Mouse (Mus musculus) cerebellum, adult 2 months (tissue): ENCODE data around the gene Dgcr2. TPM values are rescaled to one million over a fixed set of nuclear protein-coding genes. Genes with fewer than 3 reads are reported as not detected.

ENCODE experiments used
- DNase-seq, 2 experiments: peaks; one replicate each; pipeline ENCODE4 v3.0.0; 2021
- H3K27ac ChIP-seq: fragments of 200-500 bp; 2 replicates; pipeline ENCODE4 v1.5.1; 2012; ENCODE audit warnings: low read length, control low read depth, inconsistent platforms; ENCODE audit not compliant: insufficient read depth
- H3K27me3 ChIP-seq: fragments of 200-500 bp; 2 replicates; pipeline ENCODE4 v1.6.1; 2012; ENCODE audit warnings: inconsistent platforms, mild to moderate bottlenecking, low read length, moderate library complexity; ENCODE audit not compliant: control insufficient read depth, insufficient read depth
- H3K4me1 ChIP-seq: fragments of 200-500 bp; 2 replicates; pipeline ENCODE4 v1.6.1; 2011; ENCODE audit warnings: low read length; ENCODE audit not compliant: control insufficient read depth, insufficient read depth
- H3K4me3 ChIP-seq: fragments of 200-500 bp; replicated peaks from 2 replicates; pipeline ENCODE3; 2011; ENCODE audit warnings: mild to moderate bottlenecking, low read depth, low read length, control low read depth; ENCODE audit not compliant: insufficient read depth
- CTCF ChIP-seq: fragments of 200-500 bp; IDR thresholded peaks from 2 replicates; pipeline ENCODE4 v1.5.1; 2011; ENCODE audit warnings: low read depth, mild to moderate bottlenecking, control low read depth, low read length, moderate library complexity, borderline replicate concordance; ENCODE audit not compliant: insufficient read depth
- POLR2A ChIP-seq: fragments of 200-500 bp; IDR thresholded peaks from 2 replicates; pipeline ENCODE4 v1.6.1; 2011; ENCODE audit warnings: low read length, control low read depth, borderline replicate concordance; ENCODE audit not compliant: insufficient read depth
- WGBS: fragments of 180-500 bp; shearing (Covaris S2); methylation state at CpG from one replicate; pipeline ENCODE4 v1.1.7; 2018; 5-methylcytosine and 5-hydroxymethylcytosine counted together
- polyA plus RNA-seq: library from polyadenylated mRNA; depleted of rRNA; stranded (reverse); fragments of >200 nt; gene quantifications from 2 replicates; pipeline ENCODE4 v1.2.3, GENCODE M21; 2012

The Dgcr2 gene
- polyA plus RNA-seq, 1 experiment = 145 TPM

DNA sequence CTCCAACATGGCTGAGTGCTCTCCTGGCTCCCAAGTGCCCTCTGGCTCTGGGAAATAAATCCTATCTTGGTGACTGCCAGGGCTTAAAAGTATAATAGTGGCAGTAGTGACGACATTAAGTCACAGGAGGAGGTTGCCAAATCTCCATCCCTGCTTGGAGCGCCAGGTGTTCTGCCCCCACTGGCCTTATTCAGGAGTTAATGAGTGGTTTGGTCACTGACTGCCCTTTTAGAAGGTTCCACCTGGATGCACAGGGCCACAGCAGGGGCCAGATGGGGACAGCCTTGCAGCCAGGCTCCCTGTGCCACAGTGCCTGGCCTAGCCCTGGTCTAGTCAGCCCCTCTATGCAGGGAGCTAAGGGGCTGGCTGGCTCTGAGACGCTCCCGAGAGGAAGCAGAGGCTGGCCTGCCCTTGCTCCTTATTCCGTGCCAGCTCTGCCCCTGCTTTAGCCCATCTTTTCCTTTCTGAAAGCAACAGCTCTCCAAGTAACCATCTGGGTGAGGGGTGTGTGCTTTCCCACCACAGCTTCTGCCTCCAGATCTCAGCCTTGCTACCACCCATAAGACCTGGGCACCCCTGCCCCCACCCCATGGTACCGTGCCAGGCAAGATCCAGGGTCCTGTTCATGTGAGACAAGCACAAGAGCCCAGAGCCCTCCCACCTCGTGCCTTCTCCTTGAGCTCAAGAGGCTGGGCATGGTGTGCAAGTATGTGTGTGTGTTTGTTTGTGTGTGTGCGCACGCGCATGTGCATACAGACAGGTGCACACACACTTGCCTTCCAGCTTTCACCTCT is 67.8 kb downstream of the Dgcr2 start:
- Histone ChIP-seq H3K4me1 (peaks cover 21% of the 10 kb centered on the region), H3K27me3 (no peaks in the 10 kb centered on the region), H3K4me3 (no peak overlapping the region), H3K27ac (no peak overlapping the region)
- 68% methylated on average over 10 of the region's 10 CpGs for WGBS
- TF ChIP-seq CTCF = no peak
- TF ChIP-seq POLR2A = no peak
- no peak for DNase-seq

GRCm38 (mm10) chr16:17828867-17829266 is 69.5 kb downstream of the Dgcr2 start:
- 91% methylated on average over 3 of the region's 3 CpGs for WGBS

GRCm38 (mm10) chr16:17828229-17828628 is 70.1 kb downstream of the Dgcr2 start:
- Histone ChIP-seq H3K27ac (no peak overlapping the region), H3K27me3 (no peaks in the 10 kb centered on the region), H3K4me1 (peaks cover 13% of the 10 kb centered on the region), H3K4me3 (no peak overlapping the region)
- no peak for DNase-seq
- 98% methylated on average over 2 of the region's 2 CpGs for WGBS
- TF ChIP-seq CTCF (no peak), POLR2A (no peak)

More at GRCm38 (mm10) chr16:17828867-17829266, 69.5 kb downstream of the Dgcr2 start:
- no peak for DNase-seq
- Histone ChIP-seq H3K27ac (no peak overlapping the region), H3K27me3 (no peaks in the 10 kb centered on the region), H3K4me3 (no peak overlapping the region), H3K4me1 (peaks cover 13% of the 10 kb centered on the region)
- no peak for TF ChIP-seq CTCF
- TF ChIP-seq POLR2A = no peak

- peak; percentile 66 to 81 for DNase-seq
- Histone ChIP-seq H3K27me3 (no peaks in the 10 kb centered on the region), H3K27ac (peak overlapping the region; percentile 28), H3K4me1 (peaks cover 9% of the 10 kb centered on the region; the same call in 1 of the 2 replicates), H3K4me3 (no peak overlapping the region)
- 23% methylated on average over 2 of the region's 2 CpGs for WGBS
- TF ChIP-seq CTCF = no peak
- no peak for TF ChIP-seq POLR2A
These were observed 71.9 kb downstream of the Dgcr2 start for GRCm38 (mm10) chr16:17826500-17826899.

DNA sequence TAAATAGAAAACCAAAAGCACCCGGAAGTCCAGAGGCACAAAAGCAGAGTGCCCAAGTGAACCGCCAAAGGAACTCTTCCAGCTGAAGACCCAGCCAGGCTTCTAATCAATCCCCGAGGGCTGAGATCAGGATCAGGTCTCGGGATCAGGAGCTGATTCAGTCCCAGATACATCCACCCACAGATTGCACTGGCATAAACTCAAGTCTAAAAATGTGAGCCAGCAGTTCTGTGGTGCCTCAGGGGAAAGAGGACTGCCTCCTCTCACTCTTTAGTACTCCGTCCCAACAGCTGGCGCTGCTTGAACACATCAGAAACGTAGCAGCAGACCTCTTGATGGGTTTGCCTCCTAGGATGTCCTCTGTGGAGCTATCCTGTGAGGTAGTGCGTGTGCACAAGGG is 81.8 kb downstream of the Dgcr2 start:
- no peak for TF ChIP-seq POLR2A
- TF ChIP-seq CTCF = no peak
- Histone ChIP-seq H3K27ac (no peak overlapping the region), H3K27me3 (no peaks in the 10 kb centered on the region), H3K4me3 (no peak overlapping the region), H3K4me1 (peaks cover 6% of the 10 kb centered on the region; the same call in 1 of the 2 replicates)
- DNase-seq = no peak
- 83% methylated on average over 8 of the region's 8 CpGs for WGBS

DNA sequence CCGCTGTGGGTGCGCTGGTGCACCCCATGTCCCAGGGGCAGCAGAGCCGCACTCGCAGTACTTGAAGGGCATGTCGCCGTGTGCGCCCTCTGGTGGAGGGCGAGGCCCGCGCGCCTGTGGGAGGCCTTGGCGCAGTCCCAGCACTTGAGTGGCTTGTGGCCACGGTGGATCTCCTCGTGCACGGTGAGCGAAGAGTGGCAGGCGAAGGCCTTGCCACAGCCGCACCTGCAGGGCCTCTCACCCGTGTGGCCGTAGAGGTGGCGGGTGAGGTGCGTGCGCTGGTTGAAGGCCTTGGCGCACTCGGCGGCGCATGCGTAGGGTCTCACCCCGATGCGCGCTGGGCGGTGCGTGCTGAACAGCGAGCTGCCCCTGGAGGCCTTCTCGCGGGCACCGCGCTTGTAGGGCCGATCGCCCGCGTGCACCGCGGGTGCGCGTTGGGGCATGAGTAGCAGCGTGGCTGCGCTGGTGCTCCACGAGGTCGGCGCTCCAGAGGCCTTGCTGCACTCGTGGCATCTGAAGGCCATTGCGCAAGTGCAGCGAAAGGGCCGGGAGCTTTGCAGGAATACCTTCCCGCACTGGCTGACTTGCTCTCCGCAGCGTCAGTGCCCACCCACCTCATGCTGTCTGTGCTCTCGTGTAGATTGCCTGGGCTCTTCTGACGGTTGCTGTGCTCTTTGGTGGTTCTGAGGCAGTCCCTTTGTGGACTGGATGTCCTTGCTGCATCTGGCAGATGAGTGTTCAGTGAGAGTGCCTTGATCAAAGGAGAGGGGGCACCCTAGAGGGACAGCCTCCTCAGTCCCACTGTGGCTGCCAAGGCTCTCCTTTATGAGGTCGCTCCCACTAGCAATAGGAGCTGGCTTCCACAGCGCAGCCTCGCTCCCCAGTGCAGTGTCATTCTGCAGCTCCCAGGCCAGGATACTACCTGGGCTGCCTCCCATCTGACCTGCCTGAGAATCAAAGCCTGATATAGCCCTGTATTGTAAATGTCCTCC is 82.7 kb downstream of the Dgcr2 start:
- Histone ChIP-seq H3K27ac (no peak overlapping the region), H3K4me3 (peak overlapping the region; percentile 24), H3K4me1 (peaks cover 6% of the 10 kb centered on the region; the same call in 1 of the 2 replicates), H3K27me3 (no peaks in the 10 kb centered on the region)
- 8% methylated on average over 63 of the region's 63 CpGs for WGBS
- peak; percentile 55 to 67 for DNase-seq
- TF ChIP-seq CTCF (peak; percentile 75), POLR2A (no peak)

DNA sequence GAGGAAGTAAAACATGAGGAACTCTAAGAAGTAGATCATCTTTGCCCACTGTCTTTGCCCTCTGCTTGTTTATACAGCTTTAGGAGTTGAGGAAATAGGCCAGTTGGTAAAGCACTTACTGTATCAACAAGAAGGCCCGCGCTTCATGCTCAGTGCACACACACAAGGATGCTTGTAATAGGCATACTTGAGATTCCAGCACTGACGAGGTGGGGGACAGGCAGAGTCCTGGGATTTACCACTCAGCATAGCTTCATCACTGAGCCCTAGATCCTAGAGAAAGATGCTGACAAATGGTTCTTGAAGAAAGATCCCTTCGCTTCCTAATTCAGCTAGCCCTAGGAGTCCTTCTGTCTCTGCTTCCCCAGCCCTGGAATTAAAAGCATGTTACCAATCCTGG is 85.2 kb downstream of the Dgcr2 start:
- H3K4me1 ChIP-seq = peaks cover 6% of the 10 kb centered on the region; the same call in 1 of the 2 replicates
- 79% methylated on average over 4 of the region's 4 CpGs for WGBS
- no peak overlapping the region for H3K4me3 ChIP-seq
- TF ChIP-seq CTCF (no peak), POLR2A (no peak)
- no peak for DNase-seq
- no peak overlapping the region for H3K27ac ChIP-seq
- no peaks in the 10 kb centered on the region for H3K27me3 ChIP-seq
